Mouse (Mus musculus): ENCODE results near the gene Apol10a. TPM values are rescaled to one million over a fixed set of nuclear protein-coding genes. Genes with fewer than 3 reads are reported as not detected.

The Apol10a gene
- polyA plus RNA-seq, 1 experiment from 2014 or later: not detected

Other genes starting within 250 kb of the Apol10a start
- gene Rbfox2, start 170.0 kb upstream of the Apol10a start, polyA plus RNA-seq (2014; fragmentation: Nextera tagmentation; extraction: Ambion mirVana): 84.3 and 89.1 TPM in 2 replicates
- 0.11 and 0.31 TPM in 2 replicates for gene Apol7a, start 77.9 kb upstream of the Apol10a start, polyA plus RNA-seq (2014; fragmentation: Nextera tagmentation; extraction: Ambion mirVana)
- gene Apol9a, start 65.9 kb upstream of the Apol10a start, polyA plus RNA-seq (2014; fragmentation: Nextera tagmentation; extraction: Ambion mirVana): 0.82 and 0.94 TPM in 2 replicates
- not detected in 2 replicates for gene Apol7b, start 29.6 kb upstream of the Apol10a start, polyA plus RNA-seq (2014; fragmentation: Nextera tagmentation; extraction: Ambion mirVana)
- gene Apol11a, start 31.2 kb downstream of the Apol10a start, polyA plus RNA-seq (2014; fragmentation: Nextera tagmentation; extraction: Ambion mirVana): not detected in 2 replicates
- gene Apol7c, start 56.3 kb downstream of the Apol10a start, polyA plus RNA-seq (2014; fragmentation: Nextera tagmentation; extraction: Ambion mirVana): not detected in 2 replicates
- not detected in 2 replicates for gene 1700025B11Rik, start 84.8 kb downstream of the Apol10a start, polyA plus RNA-seq (2014; fragmentation: Nextera tagmentation; extraction: Ambion mirVana)
- gene Apol10b, start 119.1 kb downstream of the Apol10a start, polyA plus RNA-seq (2014; fragmentation: Nextera tagmentation; extraction: Ambion mirVana): not detected in 2 replicates
- not detected in 2 replicates for gene Gm36245, start 122.2 kb downstream of the Apol10a start, polyA plus RNA-seq (2014; fragmentation: Nextera tagmentation; extraction: Ambion mirVana)
- 0.16 and 0.27 TPM in 2 replicates for gene Apol11b, start 166.2 kb downstream of the Apol10a start, polyA plus RNA-seq (2014; fragmentation: Nextera tagmentation; extraction: Ambion mirVana)
- gene Apol7e, start 221.8 kb downstream of the Apol10a start, polyA plus RNA-seq (2014; fragmentation: Nextera tagmentation; extraction: Ambion mirVana): 0.08 TPM in 1 of 2 replicates, not detected in the other